Mouse (Mus musculus) lung, adult 2 months (tissue): ENCODE measurements around the gene Hsf2.

Source experiments
- CTCF ChIP-seq: fragments of 200-500 bp; IDR thresholded peaks from 2 replicates; pipeline ENCODE4 v1.5.1; 2011; ENCODE audit warnings: mild to moderate bottlenecking, low read length, control low read depth; ENCODE audit not compliant: insufficient read depth
- POLR2A ChIP-seq: fragments of 200-500 bp; IDR thresholded peaks from 2 replicates; pipeline ENCODE4 v1.6.1; 2011; ENCODE audit warnings: low read depth, mild to moderate bottlenecking, control low read depth, low read length, borderline replicate concordance; ENCODE audit errors: extremely low read depth

DNA sequence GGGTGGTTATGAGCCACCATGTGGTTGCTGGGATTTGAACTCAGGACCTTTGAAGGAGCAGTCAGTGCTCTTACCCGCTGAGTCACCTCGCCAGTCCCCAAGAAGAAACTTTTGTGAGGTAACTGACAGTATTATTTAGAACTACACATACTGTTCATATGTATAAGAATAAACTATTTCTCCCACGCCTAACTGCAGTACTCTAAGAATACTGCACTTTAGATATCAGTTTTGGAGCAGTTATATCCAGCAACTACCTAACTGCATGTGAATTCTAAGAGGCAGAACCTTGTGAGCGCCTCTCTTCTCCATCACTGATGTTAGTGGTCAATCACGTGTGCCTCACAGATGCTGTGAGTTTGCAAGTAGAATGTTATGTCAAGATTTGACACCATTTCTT is 40.3 kb downstream of the Hsf2 start:
- TF ChIP-seq POLR2A, result no peak
- TF ChIP-seq CTCF, result no peak
